Mouse (Mus musculus): ENCODE measurements at regions not wholly inside any gene's neighbourhood (a gene's known extent, or its start where the extent isn't known, plus 50 kb on each side); places are given as distances from the start of the nearest gene placed in this dataset.

DNA sequence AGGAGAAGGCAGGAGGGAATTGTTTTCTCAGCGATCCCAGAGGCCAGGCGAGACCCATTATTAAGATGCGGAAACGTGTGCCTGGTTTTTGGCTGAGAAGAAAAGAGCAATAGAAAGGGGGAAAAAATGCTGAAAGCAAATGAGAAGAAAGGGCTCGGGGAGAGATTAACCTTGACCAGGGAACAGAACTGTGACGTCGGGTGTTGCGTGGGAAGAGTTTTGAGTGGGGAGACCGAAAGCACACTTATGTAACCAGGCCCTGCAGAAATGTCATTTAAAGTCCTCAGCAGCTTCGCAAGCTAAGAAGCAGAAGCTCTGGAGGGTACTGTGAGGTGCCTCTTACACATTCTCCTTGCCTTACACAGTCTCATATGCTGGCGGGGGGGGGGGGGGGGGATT lies 111.0 kb upstream of the Frmd6 start:
- DNase-seq (ENCODE audit: low spot score) = no peak

DNA sequence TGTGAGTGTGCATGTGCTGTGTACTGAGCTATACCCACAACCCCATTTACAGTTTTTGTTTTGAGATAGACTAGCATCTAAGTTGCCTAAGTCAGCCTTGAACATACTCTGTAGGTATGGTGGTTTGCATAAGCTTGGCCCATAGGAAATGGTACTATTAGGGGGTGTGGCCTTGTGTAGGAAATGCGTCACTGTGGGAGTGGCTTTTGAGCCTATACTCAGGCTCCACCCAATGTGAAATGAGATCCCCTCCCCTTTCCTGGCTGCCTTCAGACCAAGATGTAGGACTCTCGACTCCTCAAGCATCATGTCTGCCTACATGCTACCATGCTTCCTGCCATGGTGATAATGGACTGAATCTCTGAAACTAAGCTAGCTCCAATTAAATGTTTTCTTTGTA lies 109.5 kb upstream of the Frmd6 start:
- DNase-seq (ENCODE audit: low spot score) = no peak

DNA sequence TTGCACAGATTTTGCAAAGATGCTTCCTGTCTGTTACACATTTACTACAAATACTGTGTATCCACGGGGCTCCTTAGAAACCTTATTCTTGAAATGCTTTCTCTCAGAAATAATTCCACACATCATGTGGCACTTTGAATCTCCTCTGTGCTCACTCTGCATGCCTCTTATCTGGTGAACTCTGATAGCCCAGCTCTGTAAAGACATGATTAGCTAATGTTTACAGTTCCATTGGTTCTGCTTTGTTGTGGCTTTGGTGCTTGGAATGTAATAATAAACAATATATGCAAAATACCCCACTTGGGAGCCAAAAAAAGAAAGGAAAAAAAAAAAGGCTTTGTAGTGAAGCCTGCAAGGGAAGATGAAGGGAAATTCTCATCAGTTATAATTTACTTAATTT lies 106.7 kb upstream of the Frmd6 start:
- no peak for DNase-seq (ENCODE audit: low spot score)

GRCm38 (mm10) chr12:70719255-70719654 lies 106.1 kb upstream of the Frmd6 start:
- DNase-seq (ENCODE audit: low spot score) = no peak

- no peak for DNase-seq (ENCODE audit: low spot score)
Observed at GRCm38 (mm10) chr12:70720178-70720894, 105.0 kb upstream of the Frmd6 start.

DNA sequence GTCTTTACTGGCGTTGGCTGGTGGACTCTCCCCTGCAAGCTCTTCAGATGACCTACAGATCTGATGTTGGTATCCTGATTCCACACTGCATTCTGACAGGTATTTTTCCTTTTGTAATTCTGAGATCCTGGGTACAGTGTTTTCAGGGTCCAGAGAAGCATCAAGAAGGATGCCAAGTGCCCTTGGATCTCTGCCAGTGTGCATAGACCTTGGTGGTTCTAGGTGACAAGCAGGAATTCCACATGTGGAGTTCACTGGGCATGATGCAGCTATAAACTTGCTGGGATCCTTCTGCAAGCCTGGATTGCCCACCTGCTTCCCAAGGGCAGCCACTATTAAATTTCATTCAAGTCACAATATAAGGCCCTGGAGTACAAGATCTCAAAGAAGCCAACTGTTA lies 100.0 kb upstream of the Frmd6 start:
- no peak for DNase-seq (ENCODE audit: low spot score)

DNA sequence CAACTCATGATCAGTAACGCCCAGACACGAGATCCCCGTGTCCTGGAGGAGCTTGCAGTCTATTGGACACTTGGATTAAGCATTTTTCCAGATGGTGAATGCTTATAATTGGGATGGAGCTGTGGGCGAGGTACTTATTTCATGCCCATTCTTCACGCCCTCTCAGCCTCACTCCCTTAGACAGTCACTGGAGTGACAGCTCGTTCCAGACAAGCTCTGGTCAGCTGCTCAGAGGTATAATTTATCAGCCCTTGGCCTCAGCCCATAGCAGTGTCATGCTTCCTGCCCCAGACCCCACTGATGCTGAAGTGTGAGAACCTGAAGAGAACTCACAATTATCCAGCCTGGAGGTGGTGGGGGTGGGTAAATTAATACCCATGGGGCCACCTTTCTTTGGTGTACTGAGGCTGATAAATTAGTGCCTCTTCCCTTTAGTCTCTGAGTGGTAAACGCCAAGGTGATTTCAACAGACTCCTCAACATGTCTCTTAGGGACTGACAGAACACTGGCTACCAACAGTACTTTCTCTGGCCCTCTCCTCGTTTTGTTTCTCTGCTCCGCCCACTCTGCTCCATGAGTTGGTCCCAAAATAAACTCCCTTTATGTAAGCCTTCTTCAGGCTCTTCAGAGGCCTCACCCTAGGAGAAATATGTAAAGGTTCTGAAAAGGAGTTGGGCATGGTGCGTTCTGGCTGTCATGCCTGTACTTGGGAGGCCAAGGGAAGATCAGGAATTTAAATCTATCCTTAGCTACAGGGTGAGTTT lies 97.6 kb upstream of the Frmd6 start:
- no peak for DNase-seq (ENCODE audit: low spot score)

GRCm38 (mm10) chr12:70728407-70728806 lies 96.9 kb upstream of the Frmd6 start:
- DNase-seq (ENCODE audit: low spot score) = no peak

- DNase-seq (ENCODE audit: low spot score) = no peak
Observed at GRCm38 (mm10) chr12:70729961-70730360, 95.4 kb upstream of the Frmd6 start.

DNA sequence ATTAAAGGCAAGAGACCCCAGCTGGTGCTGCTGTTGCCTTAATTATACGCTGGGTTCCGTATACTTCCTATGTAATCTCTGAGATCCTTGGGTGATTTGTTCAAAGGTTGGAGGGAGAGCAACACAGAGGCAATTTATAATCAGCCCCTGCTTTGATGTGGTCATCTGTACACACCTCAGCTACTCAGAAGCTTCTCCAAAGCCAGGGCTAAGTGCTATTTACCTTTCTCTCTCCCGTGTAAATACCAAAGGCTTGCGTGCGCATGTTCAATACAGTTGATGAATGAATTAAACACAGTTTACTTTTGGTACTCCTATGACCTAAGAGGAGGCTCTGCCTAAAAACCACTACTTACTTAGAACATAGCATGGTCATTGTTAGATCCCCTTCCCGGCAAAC lies 93.8 kb upstream of the Frmd6 start:
- DNase-seq (ENCODE audit: low spot score) = no peak

GRCm38 (mm10) chr12:70732591-70732990 lies 92.7 kb upstream of the Frmd6 start:
- no peak for DNase-seq (ENCODE audit: low spot score)

DNA sequence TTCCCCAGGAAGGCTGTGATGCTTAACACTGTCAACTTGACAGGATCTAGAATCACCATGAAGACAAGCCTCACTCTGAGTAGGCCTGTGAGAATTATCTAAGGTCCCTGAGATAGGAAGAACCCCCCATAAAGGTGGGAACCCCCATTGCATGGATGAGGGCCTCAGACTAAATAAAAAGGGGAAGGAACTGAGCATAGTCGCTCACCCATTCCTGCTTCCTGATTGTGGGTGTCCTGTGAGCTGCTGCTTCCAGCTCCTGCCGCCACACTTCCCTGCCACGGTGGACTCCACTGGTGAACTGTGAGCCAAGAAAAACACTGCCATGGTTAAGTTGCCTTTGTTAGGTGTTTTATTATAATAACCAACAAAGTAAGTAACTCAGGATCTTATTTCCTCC lies 86.8 kb upstream of the Frmd6 start:
- no peak for DNase-seq (ENCODE audit: low spot score)

DNA sequence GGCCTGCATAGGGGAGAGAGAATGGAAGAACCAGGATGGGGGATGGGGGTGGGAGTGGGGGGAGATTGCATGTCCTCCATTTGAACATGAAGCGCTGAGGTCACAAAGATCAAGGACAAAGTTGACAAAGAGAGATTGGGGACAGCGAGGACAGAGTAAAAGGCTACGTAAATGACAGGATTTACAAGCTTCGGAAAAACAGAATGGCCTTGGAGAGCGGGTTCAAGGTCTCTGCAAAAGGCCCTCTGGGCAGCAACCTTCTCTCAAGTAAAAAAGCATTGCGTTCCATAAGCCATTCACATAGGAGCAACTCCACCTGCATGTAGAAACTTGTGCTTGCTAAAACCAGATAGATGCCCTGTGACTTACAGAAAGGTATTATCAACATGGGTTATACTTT lies 86.0 kb upstream of the Frmd6 start:
- no peak for DNase-seq (ENCODE audit: low spot score)

DNA sequence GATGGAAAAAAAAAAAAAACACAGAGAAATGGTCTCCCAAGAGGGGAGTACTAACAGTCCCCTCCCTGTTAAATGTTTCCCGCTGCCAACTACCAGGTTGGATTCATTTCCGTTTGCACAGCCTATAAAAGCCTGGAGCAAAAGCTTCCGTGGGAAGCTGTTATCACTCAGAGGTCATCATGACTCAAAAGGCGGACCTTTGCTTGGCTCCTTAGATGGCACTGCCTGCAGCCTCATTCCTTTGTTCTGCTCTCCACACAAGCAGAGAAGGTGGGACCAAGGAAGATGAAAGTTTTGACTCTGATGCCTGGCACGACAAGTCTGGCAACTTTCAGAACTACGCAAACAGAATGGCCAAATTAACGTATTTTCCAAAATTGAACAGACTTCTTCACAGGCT lies 85.5 kb upstream of the Frmd6 start:
- no peak for DNase-seq (ENCODE audit: low spot score)

GRCm38 (mm10) chr12:70742836-70743235 lies 82.5 kb upstream of the Frmd6 start:
- DNase-seq (ENCODE audit: low spot score) = no peak

- no peak for DNase-seq (ENCODE audit: low spot score)
Observed at GRCm38 (mm10) chr12:70745681-70746080, 79.6 kb upstream of the Frmd6 start.

DNA sequence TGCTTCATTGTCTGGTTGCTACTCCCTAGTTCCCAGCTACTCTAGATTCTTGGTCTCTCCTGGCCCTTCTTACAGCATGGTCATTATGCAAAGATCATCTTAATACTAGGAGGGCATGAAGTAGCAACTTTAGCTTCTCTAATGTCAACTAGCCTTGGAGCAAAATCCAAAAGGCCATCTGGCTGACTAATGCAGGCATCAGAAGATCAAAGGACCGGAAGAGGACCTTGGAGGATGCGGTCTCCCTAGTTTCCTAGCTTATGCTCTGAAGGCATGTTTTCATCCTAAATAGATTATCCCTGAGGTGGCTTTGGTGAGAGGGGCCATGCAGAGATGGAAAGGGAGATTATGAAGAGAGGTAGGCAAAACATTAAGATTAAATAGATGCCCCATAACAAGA lies 75.7 kb upstream of the Frmd6 start:
- no peak for DNase-seq (ENCODE audit: low spot score)

- DNase-seq (ENCODE audit: low spot score) = no peak
Observed at GRCm38 (mm10) chr12:70750651-70751578, 74.4 kb upstream of the Frmd6 start.

DNA sequence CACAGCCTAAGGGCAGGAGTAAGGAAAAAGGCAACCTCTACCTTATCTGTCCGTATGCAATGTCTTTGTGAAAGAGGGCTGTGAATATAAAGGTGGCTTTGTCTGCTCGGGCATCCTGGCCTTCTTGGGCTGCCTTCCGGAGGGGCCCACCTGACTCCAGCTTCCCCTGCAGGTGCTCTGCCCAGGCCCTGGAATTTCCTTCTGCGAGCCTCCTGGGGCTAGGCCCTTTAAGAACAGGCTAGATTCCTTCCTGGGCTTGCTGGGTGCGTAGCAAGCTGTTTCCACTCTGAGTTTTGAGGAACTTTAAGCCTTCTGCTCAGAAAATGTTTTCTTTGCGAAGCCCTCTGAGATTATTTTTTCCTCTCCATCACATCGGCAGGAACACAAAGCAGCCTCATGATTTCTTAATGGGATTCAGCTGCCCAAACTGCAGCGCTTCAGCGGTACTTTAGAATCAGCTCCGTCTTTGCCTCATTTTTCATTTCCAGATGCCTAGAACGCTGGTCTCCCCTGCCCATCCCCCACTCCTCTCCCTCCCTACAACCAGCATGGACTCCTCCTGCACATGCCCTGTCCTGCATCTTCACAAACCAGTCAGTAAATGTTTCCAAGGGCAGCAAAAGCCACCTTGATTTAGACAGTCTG lies 72.9 kb upstream of the Frmd6 start:
- DNase-seq (ENCODE audit: low spot score) = no peak

GRCm38 (mm10) chr12:70752911-70753290 lies 72.4 kb upstream of the Frmd6 start:
- no peak for DNase-seq (ENCODE audit: low spot score)

GRCm38 (mm10) chr12:70753458-70753857 lies 71.9 kb upstream of the Frmd6 start:
- DNase-seq (ENCODE audit: low spot score) = no peak

DNA sequence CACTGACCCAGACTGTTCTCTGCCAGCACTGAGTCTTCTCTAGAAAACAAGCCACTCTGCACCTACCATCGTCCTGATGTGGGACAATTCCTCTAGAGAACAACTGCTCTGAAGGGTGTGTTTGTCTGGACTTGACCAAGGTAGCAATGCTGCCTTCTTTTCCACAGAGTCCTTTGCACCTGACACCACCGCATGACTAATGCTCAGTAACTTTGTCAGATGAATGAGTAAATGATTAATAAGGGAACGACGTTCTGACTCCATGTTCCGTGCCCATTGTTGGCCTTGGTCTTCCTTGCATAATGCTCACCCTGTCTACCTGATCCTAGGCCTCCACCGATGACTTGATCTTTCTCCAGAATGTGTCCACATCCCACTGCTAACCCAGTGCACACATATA lies 67.2 kb upstream of the Frmd6 start:
- DNase-seq (ENCODE audit: low spot score) = no peak

Measured in layer of hippocampus, adult 9-10 months (tissue).